Mouse (Mus musculus) adrenal gland, postnatal 4 days (tissue): ENCODE results near the gene Pno1. TPM values are rescaled to one million over a fixed set of nuclear protein-coding genes. Genes with fewer than 3 reads are reported as not detected.
A peak's percentile ranks its signal among the peaks of the same experiment; 100 is the strongest.

Source experiments
- DNase-seq, 2 experiments: peaks; one replicate each; pipeline ENCODE4 v3.0.0; 2021 to 2022; ENCODE audit warnings: low spot score in 2 of 2, mixed read lengths in 2 of 2
- total RNA-seq, 2 experiments: library from RNA; stranded (reverse); gene quantifications; 2 replicates each; pipeline ENCODE4 v1.2.3; 2021

Gene Pno1
- total RNA-seq, 2 experiments from 2014 or later: 34.8 to 35.4 TPM

- no peak for DNase-seq
Observed at GRCm38 (mm10) chr11:17181807-17182206, 29.6 kb downstream of the Pno1 start, which contains the start of gene Wdr92. Gene Wdr92 (plus strand): TSS chr11:17182107.

GRCm38 (mm10) chr11:17180753-17181152 lies 30.6 kb downstream of the Pno1 start:
- no peak for DNase-seq

DNA sequence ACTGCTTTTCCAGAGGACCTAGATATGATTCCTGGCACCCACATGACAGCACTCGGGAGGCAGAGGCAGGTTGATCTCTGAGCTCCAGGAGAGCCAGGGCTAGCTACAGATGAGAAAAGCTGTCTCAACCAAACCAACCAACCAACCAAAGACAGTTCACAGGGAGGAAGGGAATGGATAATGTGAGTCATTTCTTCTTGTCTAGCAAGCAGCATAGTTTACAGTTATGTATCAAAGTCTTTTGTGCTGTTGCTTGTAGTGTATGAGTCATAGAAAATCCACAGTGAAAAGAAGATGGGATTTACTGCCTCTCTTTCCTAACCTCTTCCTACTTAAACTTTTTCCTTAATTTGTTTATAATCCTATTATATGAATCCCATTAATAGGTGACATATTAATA lies 34.7 kb downstream of the Pno1 start:
- DNase-seq: no peak

DNA sequence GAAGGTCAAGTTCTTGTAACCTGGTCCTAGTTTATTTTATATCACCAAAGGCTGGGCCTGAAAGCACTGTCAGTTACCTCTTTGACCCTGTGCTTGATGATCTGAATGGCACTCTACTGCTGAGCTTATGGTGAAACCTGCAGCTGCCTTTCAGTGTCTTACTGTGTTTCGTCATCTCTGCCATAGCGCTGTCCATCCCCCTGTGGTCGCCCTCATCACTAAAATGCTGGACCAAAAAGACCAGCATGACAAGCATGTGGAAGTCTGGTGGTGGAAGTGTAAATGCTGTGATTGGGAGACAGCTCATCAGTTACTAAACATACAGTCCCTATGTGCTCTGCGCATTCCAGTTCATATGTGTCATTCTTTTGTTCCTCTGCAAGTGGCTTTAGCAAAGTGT lies 39.1 kb downstream of the Pno1 start:
- DNase-seq: no peak

GRCm38 (mm10) chr11:17170938-17171729 lies 40.2 kb downstream of the Pno1 start:
- DNase-seq: no peak

GRCm38 (mm10) chr11:17169262-17169661 lies 42.1 kb downstream of the Pno1 start:
- DNase-seq: no peak

GRCm38 (mm10) chr11:17166627-17167026 lies 44.7 kb downstream of the Pno1 start:
- no peak for DNase-seq

- DNase-seq: no peak
Observed at GRCm38 (mm10) chr11:17163956-17164355, 47.4 kb downstream of the Pno1 start.

- peak in 1 of 2 experiments; percentile 8 for DNase-seq
Observed at GRCm38 (mm10) chr11:17160242-17160641, 51.1 kb downstream of the Pno1 start.

DNA sequence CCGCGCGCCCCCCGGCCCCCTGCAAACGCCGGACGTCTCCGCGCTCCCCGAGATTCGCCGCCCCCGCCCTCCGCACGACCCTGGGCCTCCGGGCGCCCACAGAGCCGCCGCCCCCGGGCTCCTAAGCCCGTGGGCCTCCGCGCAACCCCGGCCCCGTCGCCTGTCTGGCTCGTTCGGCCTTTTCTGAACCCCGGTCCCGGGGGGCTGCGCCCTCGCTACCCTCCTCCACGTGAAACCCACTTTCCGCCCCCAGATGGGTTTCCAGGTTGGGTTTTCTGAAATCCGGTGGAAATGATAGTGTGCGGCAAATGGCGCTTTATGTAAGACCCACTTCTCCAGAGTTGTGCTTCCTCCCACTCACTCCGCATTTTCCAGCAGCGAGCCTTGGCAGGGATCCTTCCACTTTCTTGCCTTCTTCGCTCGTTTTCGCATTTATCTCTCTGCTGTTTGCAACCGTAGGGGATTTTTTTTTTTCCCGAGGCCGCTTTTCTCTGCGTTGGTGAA lies 51.6 kb downstream of the Pno1 start:
- peak; percentile 7 to 13 for DNase-seq

DNA sequence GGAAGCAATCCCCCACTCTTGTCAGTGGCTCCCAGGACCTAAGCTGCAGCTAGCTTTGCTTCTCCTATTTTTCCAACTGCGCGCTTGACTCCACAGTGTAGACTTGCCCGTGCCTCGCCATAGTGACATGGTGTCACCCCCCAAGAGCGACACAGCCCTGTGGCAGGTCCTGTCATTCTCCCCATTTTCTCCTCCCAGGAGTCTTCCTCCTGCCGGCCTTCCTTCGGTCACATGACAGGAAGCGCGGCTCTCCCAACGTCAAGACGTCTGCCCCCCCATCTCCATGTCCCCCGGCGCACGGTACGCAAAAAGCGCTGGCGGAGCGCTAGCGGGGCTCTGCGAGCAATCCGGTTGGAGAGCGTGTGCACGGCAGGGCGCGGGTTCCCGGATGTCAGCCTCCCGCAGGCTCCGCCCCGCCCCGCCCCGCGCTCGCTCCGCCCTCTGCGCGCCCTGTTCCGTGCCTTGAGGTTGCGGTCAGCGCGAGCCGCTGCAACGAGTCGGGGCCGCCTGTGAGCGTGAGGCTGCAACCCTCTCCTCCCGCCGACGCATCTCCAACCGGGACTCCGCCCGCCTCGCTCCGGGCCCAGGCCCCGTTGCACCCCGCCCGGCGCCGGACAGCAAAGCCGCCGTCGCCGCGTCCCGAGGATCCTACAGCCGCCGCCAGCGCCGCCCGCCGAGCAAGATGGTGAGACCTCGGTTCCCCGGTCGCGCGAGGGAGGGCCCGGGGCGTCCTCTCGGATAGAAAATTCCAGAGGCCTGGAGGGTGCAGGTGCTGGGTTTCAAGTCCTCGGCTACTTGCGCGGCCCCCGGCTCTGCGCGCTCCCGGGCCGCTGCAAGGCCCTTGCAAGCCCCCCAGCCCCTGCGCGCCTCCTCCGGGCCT lies 52.3 kb downstream of the Pno1 start, which contains the start of gene Ppp3r1:
Gene Ppp3r1 (plus strand): TSS at position 406 of the 880 bp plus-strand sequence.
- DNase-seq: peak; percentile 94 to 96

Other genes with a start within 250 kb of the Pno1 start
- gene Cnrip1, start 160.0 kb downstream of the Pno1 start, total RNA-seq: 10 to 100 TPM; 31.7 to 33.0 TPM
- 1 to 10 TPM; 4.1 to 7.3 TPM for gene Plek, start 159.2 kb downstream of the Pno1 start, total RNA-seq
- 100 to 1,000 TPM; 109 to 113 TPM for gene Ppp3r1, start 52.3 kb downstream of the Pno1 start, total RNA-seq
- gene Wdr92, start 29.5 kb downstream of the Pno1 start, total RNA-seq: 10 to 100 TPM; 16.2 to 20.6 TPM
- 10 to 100 TPM; 68.4 to 71.9 TPM for gene C1d, start 46.0 kb upstream of the Pno1 start, total RNA-seq